Mouse (Mus musculus) NIH3T3 (cell line): Measurements from ENCODE around the gene Ubr3.
A peak's percentile ranks its signal among the peaks of the same experiment; 100 is the strongest.

ENCODE experiments used
- DNase-seq: peaks from one replicate; pipeline ENCODE4 v3.0.0-alpha.2; 2012; ENCODE audit warnings: low read depth

The Ubr3 gene

DNA sequence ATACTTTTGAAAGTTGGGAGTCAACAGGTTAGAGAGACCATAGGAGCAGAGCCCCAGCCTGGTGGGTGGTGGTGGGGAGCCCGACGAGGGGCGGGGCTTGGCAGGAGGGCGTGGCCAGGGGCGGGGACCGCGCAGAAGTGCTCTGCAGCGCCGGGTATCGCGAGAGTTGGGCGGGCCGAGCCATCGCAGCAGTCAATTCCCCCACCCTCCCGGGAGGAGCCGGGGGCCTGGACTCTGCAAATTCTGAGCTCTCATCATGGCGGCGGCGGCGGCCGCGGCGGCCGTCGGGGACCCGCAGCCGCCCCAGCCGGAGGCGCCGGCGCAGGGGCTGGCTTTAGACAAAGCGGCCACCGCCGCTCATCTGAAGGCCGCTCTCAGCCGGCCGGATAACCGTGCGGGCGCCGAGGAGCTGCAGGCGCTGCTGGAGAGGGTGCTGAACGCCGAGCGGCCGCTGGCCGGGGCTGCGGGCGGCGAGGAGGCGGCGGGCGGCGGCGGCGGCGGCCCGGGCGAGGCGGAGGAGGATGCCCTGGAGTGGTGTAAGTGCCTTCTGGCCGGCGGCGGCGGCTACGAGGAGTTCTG lies at the start of gene Ubr3:
Gene Ubr3 (plus strand): TSS at position 208 of the 579 bp plus-strand sequence.
- DNase-seq, result peak; percentile 97

DNA sequence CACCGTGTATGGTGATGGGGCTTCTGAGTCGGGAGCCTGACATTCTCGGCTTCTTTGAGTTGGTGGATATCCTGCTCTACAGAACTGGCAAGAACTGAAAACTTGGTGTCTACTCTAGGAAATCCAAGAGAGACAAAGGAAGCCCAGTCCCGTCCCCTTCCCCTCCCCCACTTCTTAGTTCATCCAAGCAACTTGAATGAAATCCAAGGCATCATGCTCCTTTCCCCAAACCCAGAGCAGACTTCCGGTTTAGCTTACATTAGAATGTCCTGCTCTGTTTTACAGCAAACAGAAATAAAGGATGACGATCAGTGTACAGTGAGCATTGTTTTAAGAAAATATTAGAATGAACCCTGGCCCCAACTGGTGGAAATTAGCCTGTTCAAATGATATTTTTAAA lies 47.8 kb upstream of the Ubr3 start:
- DNase-seq, result no peak

DNA sequence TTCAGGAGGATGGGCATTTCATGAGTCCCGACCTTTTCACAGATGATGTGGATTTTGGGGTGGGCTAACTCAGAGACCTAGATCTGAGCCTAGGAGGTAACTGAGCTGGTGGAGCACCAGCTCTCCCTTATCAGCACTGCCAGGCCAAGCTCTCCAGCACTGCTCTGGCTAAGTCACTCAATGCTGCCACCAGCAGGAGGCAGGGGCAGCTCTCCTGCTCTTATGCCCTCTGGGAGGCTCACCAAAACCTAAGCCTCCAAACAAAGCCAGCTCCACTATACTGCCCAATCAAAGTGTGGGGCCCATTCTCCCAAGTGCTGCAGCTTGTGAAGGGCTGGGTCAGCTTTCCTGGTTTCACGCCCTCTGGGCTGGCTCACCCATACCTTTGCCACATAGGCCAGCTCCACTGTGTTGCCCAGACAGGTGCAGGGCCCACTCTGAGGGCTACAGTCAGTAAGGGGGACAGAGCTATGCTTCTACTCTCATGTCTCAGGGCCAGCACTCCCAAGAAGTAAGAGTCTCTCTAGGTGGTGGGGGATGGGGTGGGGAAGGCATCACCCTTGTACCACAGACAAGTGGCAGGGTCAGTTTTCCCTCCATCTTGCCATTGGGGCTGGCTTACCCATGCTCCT lies 45.5 kb upstream of the Ubr3 start:
- DNase-seq, result peak; percentile 18

DNA sequence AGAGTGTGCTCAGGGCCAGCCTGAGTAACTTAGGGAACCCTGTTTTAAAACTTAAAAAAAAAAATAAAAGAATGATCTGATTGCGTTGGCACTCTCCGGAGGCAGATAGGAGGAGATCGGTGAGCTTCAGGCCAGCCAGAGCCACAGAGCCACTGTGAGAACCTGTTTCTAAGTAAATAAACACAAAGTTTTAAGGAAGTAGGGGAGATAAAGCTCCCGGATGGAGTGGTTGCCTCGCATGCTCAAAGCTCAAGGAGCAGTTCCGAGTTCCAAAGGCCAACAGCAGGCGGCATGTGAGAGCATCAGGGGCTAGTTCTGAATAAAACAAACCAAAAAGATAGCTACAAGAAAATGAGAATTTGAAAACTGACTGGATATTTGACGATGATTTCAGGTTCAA lies 40.7 kb upstream of the Ubr3 start:
- peak; percentile 10 for DNase-seq

DNA sequence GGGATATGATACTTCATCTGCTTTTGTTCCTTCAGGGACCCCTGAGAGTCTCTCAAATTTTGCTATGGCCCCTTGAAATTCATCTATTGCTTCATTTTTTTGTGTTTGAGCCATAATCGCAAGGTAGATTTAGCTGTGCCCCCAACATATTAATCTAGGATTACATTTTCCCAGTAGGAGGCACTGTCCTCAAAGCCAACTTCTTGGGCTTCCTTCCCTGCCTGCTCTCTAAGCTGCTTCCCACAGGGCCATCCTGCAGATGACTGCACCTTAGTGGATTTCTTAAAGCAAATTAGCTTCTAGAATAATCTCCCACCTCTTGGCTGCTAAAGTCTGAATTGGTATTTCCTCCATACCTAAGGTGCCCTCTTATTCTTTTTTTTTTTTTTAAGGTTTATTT lies 39.2 kb upstream of the Ubr3 start:
- DNase-seq, result peak; percentile 54

DNA sequence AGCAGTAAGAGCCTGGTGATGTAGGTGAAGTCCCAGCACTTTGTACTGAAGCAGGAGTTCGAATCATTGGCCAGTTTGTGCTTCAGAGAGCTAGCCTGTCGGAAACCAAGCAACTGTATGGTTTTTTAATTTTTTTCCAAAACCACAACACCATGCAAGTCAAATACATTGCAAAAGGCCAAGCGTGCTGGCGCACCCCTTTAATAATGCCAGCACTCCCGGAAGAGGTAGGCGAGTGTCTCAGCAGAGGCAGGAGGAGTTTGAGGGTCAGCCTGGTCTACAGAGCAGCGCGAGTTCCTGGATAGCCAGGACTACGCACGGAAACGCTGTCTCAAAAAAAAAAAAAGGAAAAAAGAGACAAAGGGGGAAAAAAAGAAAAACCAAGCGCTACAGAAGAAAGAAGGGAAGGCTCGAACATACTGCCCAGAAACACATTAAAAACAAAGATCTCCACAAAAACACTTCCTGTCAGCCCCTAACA lies 36.0 kb upstream of the Ubr3 start:
- peak; percentile 59 for DNase-seq

DNA sequence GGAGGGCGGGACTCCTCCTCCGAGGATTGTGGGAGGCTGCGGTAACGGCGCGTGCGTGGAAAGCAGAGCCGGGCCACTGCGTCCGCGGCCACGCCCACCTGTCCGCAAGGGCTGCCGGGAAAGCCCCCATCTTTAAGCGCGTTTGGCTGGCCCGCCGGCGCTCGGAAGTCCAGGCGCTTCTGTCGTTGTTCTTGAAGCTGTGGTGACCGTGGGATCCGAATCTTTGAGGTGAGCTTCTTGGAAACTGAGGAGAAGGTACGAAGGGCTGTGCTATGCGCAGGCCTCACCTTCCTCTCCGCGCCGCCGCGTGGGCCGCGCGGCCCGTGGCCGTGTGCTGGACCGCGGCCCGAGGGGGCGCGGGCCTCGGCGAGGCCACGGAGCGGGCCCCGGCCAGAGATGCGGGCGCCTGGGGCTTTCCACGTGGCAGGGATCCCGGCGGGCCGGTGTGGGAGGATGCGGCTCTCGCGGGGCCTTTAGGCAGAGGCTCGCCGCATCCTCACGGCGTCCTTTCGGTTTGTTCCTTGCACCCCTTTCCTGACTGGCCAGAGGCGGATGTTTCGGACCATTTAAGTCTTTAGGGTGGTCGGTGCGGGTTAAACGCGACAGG lies 35.5 kb upstream of the Ubr3 start, which contains the start of gene Ssb:
Gene Ssb (plus strand): TSS at position 78 of the 607 bp plus-strand sequence.
- peak; percentile 97 for DNase-seq

DNA sequence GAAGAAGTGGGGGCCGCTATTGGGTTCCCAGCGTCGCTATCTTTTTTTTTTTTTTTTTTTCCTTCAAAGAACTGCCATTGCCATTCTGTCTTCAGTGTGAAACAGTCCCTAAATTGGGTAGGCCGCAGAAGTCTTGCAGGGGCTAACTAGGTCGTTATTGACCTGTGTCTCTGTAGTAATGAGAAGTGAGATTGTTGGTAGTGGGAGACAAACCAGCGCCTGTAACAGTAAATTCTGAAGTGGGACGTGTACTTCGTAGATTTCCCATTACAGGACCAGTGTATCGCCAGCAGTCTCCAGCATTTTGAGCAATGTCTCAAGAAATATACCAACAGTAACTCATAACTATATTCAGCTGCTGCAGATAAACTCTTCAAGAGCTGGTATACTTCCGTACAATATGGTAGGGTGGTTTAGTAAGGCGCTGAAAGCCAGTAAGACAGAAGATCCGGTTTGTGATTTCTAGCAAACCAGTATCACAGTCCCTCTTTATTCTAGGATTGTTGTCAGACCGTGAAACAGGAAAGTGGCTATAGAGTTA lies 34.9 kb upstream of the Ubr3 start:
- DNase-seq, result no peak

DNA sequence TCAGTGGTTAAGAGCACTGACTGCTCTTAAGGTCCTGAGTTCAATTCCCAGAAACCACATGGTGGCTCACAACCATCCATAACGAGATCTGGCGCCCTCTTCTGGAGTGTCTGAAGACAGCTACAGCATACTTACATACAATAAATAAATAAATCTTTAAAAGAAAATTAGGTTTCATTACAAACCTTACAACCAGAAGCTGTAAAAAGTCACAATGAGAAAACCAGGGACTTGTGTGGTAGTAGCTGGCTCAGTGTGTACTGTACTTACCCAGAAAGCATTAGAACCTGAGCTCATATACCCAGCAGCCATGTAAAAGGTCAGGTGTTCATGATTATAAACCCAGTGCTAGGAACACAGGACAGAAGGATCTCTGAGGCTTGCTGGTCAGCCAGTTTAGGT lies 13.1 kb upstream of the Ubr3 start:
- no peak for DNase-seq

DNA sequence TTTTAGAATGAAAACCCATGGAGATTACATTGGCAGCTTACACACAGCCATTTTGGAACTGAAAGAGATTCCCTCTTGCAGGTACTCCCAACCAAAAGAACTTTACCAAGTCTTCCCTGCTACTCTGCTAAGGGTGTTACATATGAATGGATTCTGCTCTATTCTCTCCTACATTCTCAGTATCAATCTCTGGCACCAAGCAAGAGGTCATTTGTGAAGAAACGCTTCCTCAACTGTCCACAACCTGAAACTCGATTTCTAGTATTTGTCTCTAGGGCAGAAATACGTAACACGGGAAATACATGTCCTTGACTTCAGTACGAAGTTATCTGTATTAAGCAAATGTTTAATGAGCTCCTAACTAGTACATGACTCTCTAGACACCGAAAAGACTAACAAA lies 12.5 kb upstream of the Ubr3 start:
- no peak for DNase-seq

DNA sequence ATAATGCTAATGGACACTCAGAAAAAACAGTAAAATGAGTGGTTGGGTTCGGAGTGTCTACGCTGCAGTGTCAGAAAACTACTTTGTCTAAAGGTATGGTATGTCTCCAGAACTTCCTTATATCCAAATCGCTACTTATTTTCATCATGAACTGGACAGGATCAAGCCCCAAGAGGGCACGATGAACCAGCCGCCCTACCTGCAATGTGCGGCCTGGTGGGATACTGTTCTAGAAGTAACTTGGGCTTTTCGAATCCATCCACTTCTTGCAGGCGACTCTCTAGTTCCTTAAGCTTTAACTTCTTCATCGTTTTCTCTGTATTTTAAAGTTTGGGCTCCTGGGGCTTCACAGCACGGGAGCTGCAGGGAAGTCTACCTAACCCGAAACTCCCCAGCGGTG lies 12.0 kb upstream of the Ubr3 start:
- DNase-seq, result no peak

DNA sequence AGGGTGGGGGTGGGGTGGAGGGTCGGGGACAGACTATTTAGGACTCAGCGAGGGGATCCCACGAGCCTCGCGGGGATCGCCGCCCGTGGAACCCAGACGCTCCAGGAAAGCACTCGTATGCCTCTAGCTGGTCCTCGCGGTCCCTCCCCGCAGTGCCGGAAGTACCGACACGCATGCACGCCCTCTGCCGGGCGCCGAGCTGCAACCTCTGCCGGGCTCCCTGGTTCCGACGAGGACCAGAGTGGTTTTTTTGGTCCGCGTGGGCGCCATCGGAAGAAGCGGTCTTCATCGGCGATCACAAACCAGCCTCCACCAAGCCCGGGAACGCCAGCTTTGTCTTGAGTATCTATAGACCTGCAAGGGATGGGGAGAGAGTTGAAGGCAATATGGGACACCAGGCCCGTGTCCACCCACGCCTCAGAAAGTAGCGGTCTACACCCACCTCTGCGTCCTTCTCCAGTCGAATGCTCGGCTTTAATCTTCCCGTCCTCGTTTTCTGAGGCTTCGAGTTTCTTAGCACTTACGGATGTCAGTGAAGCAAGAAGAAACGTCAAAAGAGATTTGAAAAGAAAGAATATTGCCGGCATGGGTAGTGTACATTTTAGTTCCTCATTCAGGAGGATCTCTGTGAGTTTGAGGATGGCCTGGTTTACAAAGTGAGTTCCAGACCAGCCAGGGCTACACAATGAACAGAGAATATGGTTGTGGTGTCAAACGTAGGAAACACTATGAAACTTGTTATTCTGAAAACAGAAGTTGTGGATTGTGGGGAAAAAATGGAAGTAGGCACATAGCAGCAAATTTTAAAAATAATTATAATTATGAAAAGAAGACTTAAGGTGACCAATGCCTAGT lies 11.4 kb upstream of the Ubr3 start, which contains the start of gene Mettl5:
Gene Mettl5 (minus strand): TSS at position 165 of the 855 bp plus-strand sequence.
- peak; percentile 94 for DNase-seq

DNA sequence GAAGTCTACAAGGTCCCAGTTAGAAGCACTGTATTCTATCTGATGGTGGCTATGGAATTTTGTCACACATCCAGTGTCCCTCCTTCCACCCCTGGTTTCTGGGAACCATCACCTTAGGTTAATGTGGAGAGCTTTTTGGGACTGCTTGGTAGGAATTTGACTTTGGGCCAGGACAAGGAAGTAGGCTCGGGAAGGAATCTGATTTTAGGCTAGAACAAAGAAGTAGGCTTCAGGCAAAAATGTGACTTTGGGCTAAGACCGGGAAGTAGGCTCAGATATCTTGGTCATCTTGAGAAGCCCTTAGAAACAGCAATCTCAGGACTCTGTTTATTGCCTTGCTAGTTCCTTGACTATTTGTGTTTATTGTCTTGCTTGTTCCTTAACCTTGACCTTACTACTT lies 8.1 kb upstream of the Ubr3 start:
- DNase-seq, result no peak

DNA sequence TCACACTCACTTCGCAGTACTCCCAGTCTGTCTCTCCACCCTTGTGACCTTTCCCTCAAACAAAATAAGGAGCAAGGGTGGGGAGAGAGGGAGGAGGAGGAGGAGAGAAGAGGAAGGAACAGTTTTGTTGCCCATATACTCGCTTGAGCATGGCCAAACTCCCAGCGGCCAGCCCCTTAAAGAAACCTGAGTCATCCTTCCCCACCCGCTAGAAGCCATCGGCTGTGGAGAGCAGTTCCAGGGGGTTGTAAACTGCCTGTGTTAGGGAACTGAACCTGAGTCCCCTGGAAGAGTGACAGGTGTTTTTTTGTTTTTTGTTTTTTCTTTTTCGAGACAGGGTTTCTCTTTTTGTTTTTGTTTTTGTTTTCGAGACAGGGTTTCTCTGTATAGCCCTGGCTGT lies 6.2 kb upstream of the Ubr3 start:
- no peak for DNase-seq

DNA sequence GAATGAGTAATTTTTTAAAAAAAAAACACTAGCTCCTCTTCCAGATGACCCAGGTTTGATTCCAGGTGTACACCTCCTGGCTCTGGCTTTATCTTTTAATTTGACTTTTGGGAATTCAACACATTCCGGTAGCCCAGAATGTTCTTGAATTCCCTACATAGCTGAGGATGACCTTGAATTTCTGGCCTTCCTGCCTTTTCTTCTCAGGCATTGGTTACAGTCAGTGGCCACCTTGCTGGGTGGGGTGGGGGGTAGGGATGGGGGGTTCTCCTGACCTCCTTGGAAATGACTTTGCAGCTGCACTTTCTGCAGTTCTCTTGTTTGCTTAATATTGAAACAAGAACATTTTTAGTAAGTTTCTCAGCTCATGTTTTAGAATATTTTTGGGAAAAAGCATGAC lies 3.9 kb upstream of the Ubr3 start:
- DNase-seq, result no peak

DNA sequence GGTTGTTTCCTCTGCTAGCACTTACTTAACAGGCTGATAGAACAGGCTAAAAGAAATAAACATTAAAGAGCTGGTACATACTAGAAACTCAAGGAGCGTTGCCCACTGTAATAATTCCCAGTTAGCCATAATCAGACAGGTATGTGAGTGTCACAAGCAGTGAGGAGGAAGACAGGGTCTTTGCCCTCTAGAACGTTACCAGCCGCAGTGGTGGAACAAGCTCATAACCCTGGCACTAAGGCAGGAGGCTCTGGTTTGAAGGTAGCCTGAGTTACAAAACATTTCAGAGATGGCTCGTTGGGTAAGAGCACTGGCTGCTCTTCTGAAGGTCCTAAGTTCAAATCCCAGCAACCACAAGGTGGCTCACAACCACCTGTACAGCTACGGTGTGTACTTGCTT lies 3.2 kb upstream of the Ubr3 start:
- DNase-seq, result no peak

DNA sequence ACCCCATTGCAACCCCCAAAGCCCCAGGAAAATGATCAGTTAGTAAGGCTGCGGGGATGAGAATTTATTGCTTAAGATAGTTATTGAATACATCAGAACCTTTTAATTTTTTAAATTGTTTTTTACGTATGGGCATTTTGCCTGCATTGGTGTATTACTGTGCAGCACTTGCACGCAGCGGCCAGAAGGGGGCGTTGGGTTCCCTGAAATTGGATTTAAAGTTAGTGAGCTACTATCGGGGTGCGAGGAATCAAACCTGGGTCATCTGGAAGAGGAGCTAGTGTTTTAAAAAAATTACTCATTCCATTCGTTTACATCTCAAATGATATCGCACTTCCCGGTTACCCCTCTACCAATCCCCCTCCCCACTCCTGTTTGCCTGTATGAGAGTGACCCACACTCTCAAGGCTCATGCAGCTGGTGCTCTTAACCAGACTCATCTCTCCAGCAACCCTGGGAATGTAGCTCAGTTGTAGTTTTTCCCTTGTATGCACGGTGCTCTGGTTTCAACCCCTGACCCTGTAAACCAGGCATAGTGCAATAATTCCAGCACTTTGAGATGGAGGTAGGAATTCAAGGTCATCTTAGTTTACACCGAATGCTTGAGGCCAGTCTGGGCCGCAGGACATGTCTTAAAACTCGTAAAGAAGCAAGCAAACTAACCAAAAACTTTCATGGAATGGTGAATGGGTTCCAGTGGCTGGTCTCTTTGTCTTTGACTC lies 1.4 kb upstream of the Ubr3 start:
- peak; percentile 45 for DNase-seq

DNA sequence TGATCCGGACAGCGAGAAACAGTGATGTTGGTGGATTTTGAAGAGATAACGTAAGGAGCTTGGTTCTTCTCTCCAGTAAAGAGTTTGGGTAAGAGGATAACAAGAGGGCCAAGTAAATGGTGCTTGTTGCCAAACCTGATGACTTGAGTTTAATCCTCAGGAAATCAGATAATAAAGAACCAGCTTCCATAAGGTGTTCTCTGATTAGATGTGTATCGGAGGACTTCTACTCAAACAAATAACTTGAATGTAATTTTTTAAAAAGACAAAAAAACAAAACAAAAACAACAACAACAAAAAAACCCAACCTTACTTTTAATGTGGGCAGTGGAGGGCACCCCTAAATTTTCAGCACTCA lies 843 bp upstream of the Ubr3 start:
- DNase-seq, result no peak

DNA sequence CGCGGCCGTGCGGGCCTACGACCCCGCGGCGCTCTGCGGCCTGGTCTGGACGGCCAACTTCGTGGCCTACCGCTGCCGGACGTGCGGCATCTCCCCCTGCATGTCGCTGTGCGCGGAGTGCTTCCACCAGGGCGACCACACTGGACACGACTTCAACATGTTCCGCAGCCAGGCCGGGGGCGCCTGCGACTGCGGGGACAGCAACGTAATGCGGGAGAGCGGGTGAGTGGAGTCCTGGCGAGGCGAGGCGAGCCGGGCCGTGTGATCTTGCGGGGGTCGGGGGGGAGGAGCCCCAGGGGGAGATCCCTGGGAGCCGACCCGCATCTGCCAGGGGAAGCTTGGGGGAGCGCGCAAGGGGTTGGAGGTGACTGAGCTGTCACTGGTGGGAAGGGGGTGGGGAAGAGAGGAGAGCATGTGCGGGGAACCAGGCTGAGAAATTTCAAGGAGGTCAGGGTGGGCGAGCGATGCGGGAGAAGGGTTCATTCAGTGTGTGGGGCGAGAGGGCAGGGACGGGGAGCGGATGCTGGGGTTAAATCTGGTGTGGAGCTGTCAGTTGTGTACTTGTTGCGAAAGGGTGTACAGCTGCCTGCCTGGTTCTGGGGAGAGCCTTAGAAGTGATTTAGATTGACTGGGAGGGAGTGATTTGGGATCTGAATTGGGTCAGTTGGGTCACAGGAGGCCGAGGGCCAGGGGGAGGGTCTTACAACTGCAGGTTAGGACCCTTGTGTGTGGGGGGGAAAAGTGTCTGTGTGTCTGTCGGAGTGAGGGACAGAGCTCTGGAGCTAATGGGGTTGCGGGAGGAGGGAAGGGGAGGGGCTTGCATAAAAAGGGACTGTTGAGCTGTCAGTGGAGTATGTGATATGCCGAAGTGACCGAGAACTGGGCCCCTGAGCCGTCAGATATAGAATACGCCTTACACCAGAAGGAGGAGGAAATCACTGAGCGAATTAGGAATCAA lies 851 bp downstream of the Ubr3 start:
- peak; percentile 60 for DNase-seq

DNA sequence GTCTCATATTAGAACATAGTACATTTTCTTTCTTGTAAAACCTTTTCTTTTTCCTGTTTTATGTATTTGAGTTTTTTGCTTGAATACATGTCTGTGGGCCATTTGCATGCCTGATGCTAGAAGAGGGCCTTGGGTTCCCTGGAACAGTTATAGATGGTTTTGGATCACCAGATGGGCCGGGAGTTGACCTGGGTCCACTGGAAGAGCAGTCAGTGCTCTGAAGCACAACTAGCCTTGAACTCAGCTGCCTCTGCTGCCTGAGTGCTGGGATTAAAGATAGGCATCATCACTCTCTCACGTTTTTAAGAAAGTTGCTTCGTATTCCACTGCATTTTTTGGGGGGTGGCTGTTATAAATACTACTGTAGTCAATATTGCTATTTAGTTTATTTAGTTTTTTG lies 6.5 kb downstream of the Ubr3 start:
- DNase-seq, result no peak
